Mouse (Mus musculus): ENCODE results near the gene Dyx1c1. TPM values are rescaled to one million over a fixed set of nuclear protein-coding genes. Genes with fewer than 3 reads are reported as not detected.

The Dyx1c1 gene
- total RNA-seq, 1 experiment: 1.2 TPM

- in situ Hi-C loops (cut with MboI; ENCODE audit: low sequenced_read_pairs in 2 of 2, unreplicated experiment in 2 of 2): no loop called here
- Histone ChIP-seq H3K27ac (ENCODE audit: insufficient read depth, low read depth, low read length, poor library complexity, severe bottlenecking) (no peak overlapping the region), H3K4me3 (ENCODE audit: insufficient read depth in 1 of 2, low read depth in 1 of 2, low read length in 2 of 2, poor library complexity in 1 of 2, severe bottlenecking in 1 of 2) (no peak overlapping the region), H3K4me1 (ENCODE audit: control insufficient read depth in 2 of 2, insufficient read depth in 2 of 2, low read length in 2 of 2, poor library complexity in 1 of 2) (peaks cover 0 to 5% of the 10 kb centered on the region in 2 experiments; a peak in 1 of 4 replicates), H3K9ac (ENCODE audit: insufficient read depth, low read depth, low read length, poor library complexity, severe bottlenecking) (no peak overlapping the region), H3K9me3 (ENCODE audit: control insufficient read depth, insufficient read depth, low read depth, low read length) (no peaks in the 10 kb centered on the region), H3K36me3 (ENCODE audit: control insufficient read depth, insufficient read depth, low read length, poor library complexity, severe bottlenecking) (peaks cover 6% of the 10 kb centered on the region; the same call in 1 of the 2 replicates)
- TF ChIP-seq MAFK (IDR thresholded peaks at IDR 0.05; ENCODE audit: insufficient read depth, low read depth, low read length) (no peak), ZC3H11A (IDR thresholded peaks at IDR 0.05; ENCODE audit: borderline replicate concordance, low read depth, low read length) (no peak)
- no peak for DNase-seq (ENCODE audit: low read depth, low spot score)
Measured at GRCm38 (mm10) chr9:73002177-73002576, 43.6 kb downstream of the Dyx1c1 start.

DNA sequence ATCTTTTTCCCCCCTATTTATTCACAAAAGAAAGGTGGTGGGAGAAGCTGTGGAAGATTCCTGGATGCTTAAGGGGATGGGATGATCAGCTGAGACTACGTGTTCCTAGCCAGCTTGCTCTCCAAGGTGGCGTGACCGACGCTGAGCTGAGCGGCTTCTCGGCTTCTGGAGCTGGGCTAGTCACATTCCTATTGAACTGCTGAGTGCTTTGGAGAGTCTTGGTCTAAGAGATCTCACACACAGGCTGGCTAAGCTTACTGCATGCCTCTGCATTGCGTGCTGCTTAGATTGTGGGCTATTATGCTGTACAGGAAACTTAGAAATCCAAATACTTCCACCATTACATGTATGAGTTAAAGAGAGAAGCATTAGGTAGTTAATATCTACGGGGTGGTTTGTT, 45.5 kb downstream of the Dyx1c1 start:
- Histone ChIP-seq H3K27ac (ENCODE audit: insufficient read depth, low read depth, low read length, poor library complexity, severe bottlenecking) (no peak overlapping the region), H3K36me3 (ENCODE audit: control insufficient read depth, insufficient read depth, low read length, poor library complexity, severe bottlenecking) (peaks cover 6% of the 10 kb centered on the region; the same call in 1 of the 2 replicates), H3K9me3 (ENCODE audit: control insufficient read depth, insufficient read depth, low read depth, low read length) (no peaks in the 10 kb centered on the region), H3K9ac (ENCODE audit: insufficient read depth, low read depth, low read length, poor library complexity, severe bottlenecking) (no peak overlapping the region), H3K4me3 (ENCODE audit: insufficient read depth in 1 of 2, low read depth in 1 of 2, low read length in 2 of 2, poor library complexity in 1 of 2, severe bottlenecking in 1 of 2) (no peak overlapping the region), H3K4me1 (ENCODE audit: control insufficient read depth in 2 of 2, insufficient read depth in 2 of 2, low read length in 2 of 2, poor library complexity in 1 of 2) (peaks cover 0 to 5% of the 10 kb centered on the region in 2 experiments; a peak in 1 of 4 replicates)
- no peak for DNase-seq (ENCODE audit: low read depth, low spot score)
- in situ Hi-C loops (cut with MboI; ENCODE audit: low sequenced_read_pairs in 2 of 2, unreplicated experiment in 2 of 2): no loop called here
- TF ChIP-seq ZC3H11A (IDR thresholded peaks at IDR 0.05; ENCODE audit: borderline replicate concordance, low read depth, low read length) (no peak), MAFK (IDR thresholded peaks at IDR 0.05; ENCODE audit: insufficient read depth, low read depth, low read length) (no peak), CHD2 (IDR thresholded peaks at IDR 0.05; ENCODE audit: low read depth, low read length) (no peak), HCFC1 (IDR thresholded peaks at IDR 0.05; ENCODE audit: borderline replicate concordance, insufficient read depth, low read length) (no peak), ZNF384 (IDR thresholded peaks at IDR 0.05; ENCODE audit: low read depth, low read length) (no peak)

GRCm38 (mm10) chr9:73005106-73005505, 46.5 kb downstream of the Dyx1c1 start:
- in situ Hi-C loops (cut with MboI; ENCODE audit: low sequenced_read_pairs in 2 of 2, unreplicated experiment in 2 of 2): no loop called here
- Histone ChIP-seq H3K36me3 (ENCODE audit: control insufficient read depth, insufficient read depth, low read length, poor library complexity, severe bottlenecking) (peaks cover 6% of the 10 kb centered on the region; the same call in 1 of the 2 replicates), H3K9me3 (ENCODE audit: control insufficient read depth, insufficient read depth, low read depth, low read length) (no peaks in the 10 kb centered on the region), H3K9ac (ENCODE audit: insufficient read depth, low read depth, low read length, poor library complexity, severe bottlenecking) (no peak overlapping the region), H3K27ac (ENCODE audit: insufficient read depth, low read depth, low read length, poor library complexity, severe bottlenecking) (no peak overlapping the region), H3K4me1 (ENCODE audit: control insufficient read depth in 2 of 2, insufficient read depth in 2 of 2, low read length in 2 of 2, poor library complexity in 1 of 2) (peaks cover 0 to 5% of the 10 kb centered on the region in 2 experiments; a peak in 1 of 4 replicates), H3K4me3 (ENCODE audit: insufficient read depth in 1 of 2, low read depth in 1 of 2, low read length in 2 of 2, poor library complexity in 1 of 2, severe bottlenecking in 1 of 2) (no peak overlapping the region)
- DNase-seq (ENCODE audit: low read depth, low spot score): no peak
- TF ChIP-seq ZNF384 (IDR thresholded peaks at IDR 0.05; ENCODE audit: low read depth, low read length) (no peak), ZC3H11A (IDR thresholded peaks at IDR 0.05; ENCODE audit: borderline replicate concordance, low read depth, low read length) (no peak), HCFC1 (IDR thresholded peaks at IDR 0.05; ENCODE audit: borderline replicate concordance, insufficient read depth, low read length) (no peak), MAFK (IDR thresholded peaks at IDR 0.05; ENCODE audit: insufficient read depth, low read depth, low read length) (no peak), CHD2 (IDR thresholded peaks at IDR 0.05; ENCODE audit: low read depth, low read length) (no peak)

DNA sequence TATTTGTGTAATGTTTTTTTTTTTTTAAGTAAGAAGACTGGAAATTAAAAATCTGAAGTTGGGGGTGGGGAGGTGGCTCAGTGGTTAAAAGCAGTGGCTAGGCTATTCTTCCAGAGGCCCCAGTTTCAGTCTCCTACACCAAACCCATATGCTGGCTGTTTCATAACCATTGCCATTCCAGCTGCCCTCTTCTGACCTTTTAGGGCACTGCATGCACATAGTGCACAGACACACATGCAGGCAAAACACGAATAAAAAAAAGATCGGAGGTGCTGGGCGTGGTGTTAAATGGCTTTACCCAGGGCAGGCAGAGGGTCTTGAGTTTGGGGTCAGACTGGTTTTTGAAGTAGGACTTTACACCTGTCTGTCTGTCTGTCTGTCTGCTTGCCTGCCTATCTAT, 47.6 kb downstream of the Dyx1c1 start:
- Histone ChIP-seq H3K4me3 (ENCODE audit: insufficient read depth in 1 of 2, low read depth in 1 of 2, low read length in 2 of 2, poor library complexity in 1 of 2, severe bottlenecking in 1 of 2) (no peak overlapping the region), H3K27ac (ENCODE audit: insufficient read depth, low read depth, low read length, poor library complexity, severe bottlenecking) (no peak overlapping the region), H3K36me3 (ENCODE audit: control insufficient read depth, insufficient read depth, low read length, poor library complexity, severe bottlenecking) (peaks cover 9% of the 10 kb centered on the region; the same call in 1 of the 2 replicates), H3K9me3 (ENCODE audit: control insufficient read depth, insufficient read depth, low read depth, low read length) (no peaks in the 10 kb centered on the region), H3K4me1 (ENCODE audit: control insufficient read depth in 2 of 2, insufficient read depth in 2 of 2, low read length in 2 of 2, poor library complexity in 1 of 2) (peaks cover 0 to 5% of the 10 kb centered on the region in 2 experiments; a peak in 1 of 4 replicates), H3K9ac (ENCODE audit: insufficient read depth, low read depth, low read length, poor library complexity, severe bottlenecking) (no peak overlapping the region)
- TF ChIP-seq HCFC1 (IDR thresholded peaks at IDR 0.05; ENCODE audit: borderline replicate concordance, insufficient read depth, low read length): no peak
- TF ChIP-seq ZC3H11A (IDR thresholded peaks at IDR 0.05; ENCODE audit: borderline replicate concordance, low read depth, low read length): no peak
- TF ChIP-seq CHD2 (IDR thresholded peaks at IDR 0.05; ENCODE audit: low read depth, low read length): no peak
- TF ChIP-seq MAFK (IDR thresholded peaks at IDR 0.05; ENCODE audit: insufficient read depth, low read depth, low read length): no peak
- no peak for TF ChIP-seq ZNF384 (IDR thresholded peaks at IDR 0.05; ENCODE audit: low read depth, low read length)
- in situ Hi-C loops (cut with MboI; ENCODE audit: low sequenced_read_pairs in 2 of 2, unreplicated experiment in 2 of 2): no loop called here
- DNase-seq (ENCODE audit: low read depth, low spot score): no peak

DNA sequence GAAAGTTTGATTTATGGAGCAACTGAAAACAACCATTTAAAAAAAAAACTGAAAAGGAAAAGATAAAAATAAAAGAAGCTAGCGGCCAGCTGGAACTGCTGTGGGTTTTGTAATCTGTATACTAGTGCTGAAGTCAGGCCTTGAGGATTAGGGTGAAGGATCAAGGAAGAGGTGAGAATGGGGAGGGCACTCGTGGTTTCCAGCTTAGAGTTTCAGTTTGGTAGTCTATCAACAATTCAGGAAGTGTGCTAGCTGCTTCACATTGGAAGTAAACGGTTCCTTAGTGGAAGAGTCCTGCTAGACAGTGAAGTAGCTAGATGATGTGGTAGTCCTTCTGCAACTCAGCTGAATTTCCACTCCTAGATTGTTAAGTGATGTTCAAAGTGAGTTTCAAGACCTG, 49.8 kb downstream of the Dyx1c1 start:
- Histone ChIP-seq H3K27ac (ENCODE audit: insufficient read depth, low read depth, low read length, poor library complexity, severe bottlenecking) (no peak overlapping the region), H3K4me3 (ENCODE audit: insufficient read depth in 1 of 2, low read depth in 1 of 2, low read length in 2 of 2, poor library complexity in 1 of 2, severe bottlenecking in 1 of 2) (no peak overlapping the region), H3K9me3 (ENCODE audit: control insufficient read depth, insufficient read depth, low read depth, low read length) (no peaks in the 10 kb centered on the region), H3K36me3 (ENCODE audit: control insufficient read depth, insufficient read depth, low read length, poor library complexity, severe bottlenecking) (peaks cover 10% of the 10 kb centered on the region; the same call in 1 of the 2 replicates), H3K9ac (ENCODE audit: insufficient read depth, low read depth, low read length, poor library complexity, severe bottlenecking) (no peak overlapping the region), H3K4me1 (ENCODE audit: control insufficient read depth in 2 of 2, insufficient read depth in 2 of 2, low read length in 2 of 2, poor library complexity in 1 of 2) (peaks cover 0 to 5% of the 10 kb centered on the region in 2 experiments; a peak in 1 of 4 replicates)
- TF ChIP-seq ZNF384 (IDR thresholded peaks at IDR 0.05; ENCODE audit: low read depth, low read length) (no peak), CHD2 (IDR thresholded peaks at IDR 0.05; ENCODE audit: low read depth, low read length) (no peak), MAFK (IDR thresholded peaks at IDR 0.05; ENCODE audit: insufficient read depth, low read depth, low read length) (no peak), HCFC1 (IDR thresholded peaks at IDR 0.05; ENCODE audit: borderline replicate concordance, insufficient read depth, low read length) (no peak), ZC3H11A (IDR thresholded peaks at IDR 0.05; ENCODE audit: borderline replicate concordance, low read depth, low read length) (no peak)
- in situ Hi-C loops (cut with MboI; ENCODE audit: low sequenced_read_pairs in 2 of 2, unreplicated experiment in 2 of 2): no loop called here
- DNase-seq (ENCODE audit: low read depth, low spot score): no peak

Measured in ES-E14 (cell line).